Mouse (Mus musculus) heart, adult 8-10 months (tissue): Measurements from ENCODE around the gene Dcp1a. TPM values are rescaled to one million over a fixed set of nuclear protein-coding genes. Genes with fewer than 3 reads are reported as not detected.
A peak's percentile ranks its signal among the peaks of the same experiment; 100 is the strongest.

Experiments
- DNase-seq: peaks from one replicate; pipeline ENCODE4 v3.0.0; 2022; ENCODE audit warnings: low spot score
- total RNA-seq, 4 experiments: library from RNA; stranded (reverse); gene quantifications; 2 replicates each; pipeline ENCODE4 v1.2.4; 2022

The Dcp1a gene
- total RNA-seq = 10 to 100 TPM in 2 of 4 experiments, 1 to 10 TPM in 2; 9.0 to 11.3 (median 10.5) TPM

GRCm38 (mm10) chr14:30479361-30479948 lies at the start of gene Dcp1a:
Dcp1a (plus strand) TSS chr14:30479535.
- peak; percentile 95 for DNase-seq

- DNase-seq = no peak
Observed at GRCm38 (mm10) chr14:30429606-30430005, 49.7 kb upstream of the Dcp1a start.

GRCm38 (mm10) chr14:30430026-30430425 lies 49.3 kb upstream of the Dcp1a start:
- DNase-seq = no peak

- no peak for DNase-seq
Observed at GRCm38 (mm10) chr14:30430446-30430845, 48.9 kb upstream of the Dcp1a start.

- no peak for DNase-seq
Observed at GRCm38 (mm10) chr14:30435316-30435715, 44.0 kb upstream of the Dcp1a start.

DNA sequence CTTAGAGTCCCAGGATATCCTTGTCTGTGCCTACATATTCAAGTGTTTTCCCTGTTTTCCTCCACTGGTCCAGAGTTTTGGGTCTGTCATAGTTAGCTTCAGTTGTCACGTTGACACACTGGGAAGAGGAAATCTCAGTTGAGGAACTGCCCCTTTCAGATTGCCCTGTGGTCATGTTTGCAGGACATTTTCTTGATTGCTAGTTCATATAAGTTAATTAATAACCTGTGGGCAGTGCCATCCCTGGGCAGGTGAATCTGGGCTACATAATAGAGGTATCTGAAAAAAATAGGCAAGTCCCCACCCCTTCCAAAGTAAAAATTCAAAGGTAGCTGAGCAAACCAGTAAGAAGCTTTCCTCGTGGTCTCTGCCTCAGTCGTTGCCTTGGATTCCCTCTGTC lies 39.4 kb upstream of the Dcp1a start:
- no peak for DNase-seq

DNA sequence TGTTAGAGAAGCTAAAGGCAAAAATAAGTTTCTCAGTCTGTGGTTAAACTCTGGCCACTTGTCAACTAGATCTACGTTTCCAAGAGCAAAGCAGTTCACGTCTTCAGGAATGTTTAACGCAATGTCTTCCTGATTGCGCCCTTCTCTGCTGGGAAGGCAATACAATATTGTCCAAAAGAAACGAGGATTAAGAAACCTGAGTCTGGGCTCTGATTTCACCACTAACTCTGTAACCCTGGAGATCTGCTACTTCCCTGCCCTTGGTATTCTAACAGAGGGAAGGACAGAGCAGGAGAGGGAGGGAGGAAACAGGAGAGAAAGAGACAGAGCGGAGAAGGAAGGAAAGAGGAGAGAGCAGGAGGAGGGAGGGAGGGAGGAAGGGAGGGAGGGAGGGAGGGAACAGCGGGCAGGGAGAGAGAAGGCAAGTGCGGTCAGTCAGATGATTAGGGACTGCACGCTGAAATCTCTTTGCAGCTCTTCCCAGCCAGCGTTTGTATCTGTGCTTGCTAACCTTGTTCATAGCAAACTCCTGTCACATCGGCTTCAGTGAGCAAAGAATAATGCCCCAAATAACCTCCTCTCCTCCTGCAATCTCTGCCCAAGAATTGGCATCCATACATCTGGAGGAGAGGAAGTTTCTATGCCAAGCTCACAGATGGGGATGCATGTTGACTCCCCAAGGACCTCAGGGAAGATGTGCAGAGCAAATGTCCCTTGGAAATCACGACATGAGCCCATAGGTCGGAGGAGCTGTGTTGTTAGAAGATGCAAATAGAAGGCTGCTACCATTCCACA lies 23.3 kb upstream of the Dcp1a start:
- no peak for DNase-seq

- DNase-seq = no peak
Observed at GRCm38 (mm10) chr14:30457436-30457835, 21.9 kb upstream of the Dcp1a start.

- peak; percentile 27 for DNase-seq
Observed at GRCm38 (mm10) chr14:30457897-30458296, 21.4 kb upstream of the Dcp1a start.

GRCm38 (mm10) chr14:30458820-30459219 lies 20.5 kb upstream of the Dcp1a start:
- DNase-seq = peak; percentile 15

GRCm38 (mm10) chr14:30459891-30460523 lies 19.3 kb upstream of the Dcp1a start:
- peak; percentile 80 for DNase-seq

DNA sequence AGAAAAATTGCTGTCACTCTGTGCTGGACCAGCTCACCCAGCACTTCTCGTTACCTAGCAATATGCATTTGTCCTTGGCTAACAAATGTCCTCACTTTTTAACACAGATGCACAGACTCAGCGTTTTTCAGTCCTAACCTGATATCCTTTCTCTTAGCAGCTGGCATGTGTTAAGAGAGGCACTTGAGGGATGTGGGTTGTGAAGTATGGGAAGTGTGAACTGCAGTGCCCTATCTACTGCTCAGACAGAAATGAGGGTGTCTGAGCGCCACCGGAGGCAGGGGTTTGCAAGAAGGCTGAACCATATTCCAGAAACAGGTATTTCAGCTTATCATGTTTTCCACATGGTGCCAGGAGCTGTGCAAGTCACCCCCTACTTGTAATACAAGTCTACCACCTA lies 16.0 kb upstream of the Dcp1a start:
- DNase-seq = no peak

GRCm38 (mm10) chr14:30473605-30474004 lies 5.7 kb upstream of the Dcp1a start:
- no peak for DNase-seq

DNA sequence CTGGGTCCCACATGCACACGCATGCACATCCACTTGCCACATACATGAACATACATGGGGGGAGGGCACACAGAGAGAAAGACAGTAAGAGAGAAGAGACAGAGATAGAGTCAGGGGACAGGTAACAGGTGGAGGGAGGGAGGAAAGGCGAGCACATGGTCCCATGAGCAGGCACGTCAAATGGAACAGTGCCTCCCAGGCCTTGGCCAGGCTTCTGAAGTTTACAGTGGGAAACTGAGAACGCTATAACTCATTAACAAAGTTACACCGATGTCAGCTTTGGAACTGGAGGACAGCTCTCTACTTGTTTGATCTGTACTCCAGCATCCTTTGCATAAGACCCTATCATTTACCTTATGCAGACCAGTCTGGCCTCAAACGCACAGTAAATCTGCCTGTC lies 4.9 kb upstream of the Dcp1a start:
- DNase-seq = no peak

GRCm38 (mm10) chr14:30491342-30491741 lies 12.0 kb downstream of the Dcp1a start, which contains the start of gene Cacna1d:
Cacna1d (minus strand) TSS chr14:30491455.
- DNase-seq = no peak

DNA sequence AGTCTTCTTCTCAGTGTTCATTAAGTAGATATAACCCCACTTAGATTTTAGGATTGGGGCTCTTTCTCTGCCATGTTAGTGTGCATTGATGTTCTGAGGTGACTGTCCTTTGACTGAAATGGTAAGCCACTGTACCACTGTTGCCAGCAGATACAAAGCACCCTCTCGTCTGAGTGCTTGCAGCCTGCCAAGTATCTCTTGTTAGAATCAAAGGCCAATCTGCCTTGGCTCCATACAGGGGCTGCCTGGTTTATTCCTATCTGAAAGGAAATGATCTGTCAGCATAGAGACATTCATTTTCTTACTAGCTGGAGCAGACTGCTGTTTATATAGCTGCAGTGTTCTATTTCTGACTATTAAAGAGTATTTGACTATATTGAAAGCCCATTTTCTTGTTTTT lies 13.9 kb downstream of the Dcp1a start:
- no peak for DNase-seq

DNA sequence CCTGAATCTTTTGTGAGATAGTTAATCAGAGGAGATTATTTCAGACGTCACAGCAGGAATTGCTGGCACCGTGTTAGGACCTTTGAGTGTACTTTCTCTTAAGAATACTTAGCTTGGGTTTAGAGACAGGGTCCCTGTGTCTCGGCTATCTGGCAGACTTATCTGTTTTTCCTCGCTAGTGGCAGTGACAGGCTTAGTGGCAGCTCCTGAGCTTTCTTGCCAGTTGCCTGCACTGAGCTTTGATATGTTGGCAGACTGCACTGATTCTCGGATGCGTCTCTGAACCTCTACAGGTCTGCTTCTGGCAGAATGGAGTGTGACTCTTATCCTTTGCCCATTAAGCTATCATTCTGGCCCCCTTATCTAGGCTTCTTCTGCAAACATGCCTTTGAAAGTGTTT lies 15.7 kb downstream of the Dcp1a start:
- no peak for DNase-seq

DNA sequence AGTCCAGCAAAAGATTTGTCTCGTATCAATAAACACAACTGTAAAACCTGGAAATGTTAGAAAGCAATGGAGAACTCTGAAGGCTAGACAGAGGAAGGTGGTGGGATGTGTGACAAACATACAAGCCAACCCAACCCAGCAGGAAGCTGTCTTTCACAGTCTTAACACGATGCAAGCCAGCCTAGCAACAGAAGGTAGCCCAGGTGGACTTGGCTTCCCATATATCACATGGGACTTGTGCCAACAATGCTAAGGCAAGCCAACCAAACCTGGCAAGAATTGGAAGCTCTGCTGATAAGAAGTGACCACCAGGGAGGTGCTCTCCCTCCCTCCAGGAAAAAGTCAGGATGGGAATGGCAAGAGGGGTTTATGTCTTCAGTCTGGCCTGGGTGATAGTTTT lies 18.9 kb downstream of the Dcp1a start:
- DNase-seq = no peak

DNA sequence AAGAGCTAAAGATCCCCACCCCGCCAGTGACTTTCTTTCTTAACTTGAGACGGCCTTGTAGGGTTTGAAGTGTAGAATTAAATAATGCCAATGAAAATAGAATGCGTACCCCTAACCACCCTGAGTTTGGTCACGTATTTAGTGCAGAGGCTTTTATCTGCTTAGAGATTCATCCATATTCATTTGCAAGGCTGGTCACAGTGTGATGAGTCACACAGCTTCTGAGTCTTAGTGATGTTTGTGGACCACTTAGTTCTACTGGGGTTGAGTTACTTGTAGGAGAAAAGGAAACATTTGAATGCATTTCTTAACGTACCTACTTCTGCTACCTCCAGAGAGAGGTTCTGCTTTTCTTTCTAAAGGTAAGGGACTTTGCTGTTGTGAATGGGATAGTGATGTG lies 25.7 kb downstream of the Dcp1a start:
- no peak for DNase-seq

DNA sequence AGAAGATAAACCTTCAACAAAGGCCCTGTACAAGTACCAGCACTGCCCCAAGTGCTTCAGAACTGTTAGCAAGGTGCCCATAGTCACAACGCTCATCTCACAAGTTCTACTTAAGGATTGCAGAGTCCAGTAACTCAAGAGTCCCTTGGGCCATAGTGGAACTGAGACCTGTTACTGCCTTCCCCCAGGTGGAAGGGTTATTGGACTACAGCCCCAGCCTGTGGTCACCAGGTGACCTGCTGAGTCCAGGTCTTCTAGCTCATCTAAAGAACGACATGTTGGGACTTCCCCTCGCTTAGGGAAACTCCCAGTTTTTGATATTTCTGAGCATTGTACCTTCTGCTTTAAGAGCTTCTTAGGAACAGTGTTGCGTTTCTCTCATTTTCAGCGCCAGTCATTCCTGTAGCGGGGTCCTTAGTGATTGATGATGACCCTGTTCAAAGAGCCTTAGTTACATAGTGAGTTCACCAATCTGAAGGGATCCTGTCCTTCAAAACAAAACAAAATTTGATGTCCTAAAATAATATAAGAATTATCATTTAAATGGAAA lies 31.0 kb downstream of the Dcp1a start:
- no peak for DNase-seq

GRCm38 (mm10) chr14:30512896-30513295 lies 33.6 kb downstream of the Dcp1a start:
- no peak for DNase-seq

GRCm38 (mm10) chr14:30515931-30516723 lies 36.8 kb downstream of the Dcp1a start:
- DNase-seq = no peak
